Mouse (Mus musculus): Measurements from ENCODE around the gene Cntnap5c. TPM values are rescaled to one million over a fixed set of nuclear protein-coding genes. Genes with fewer than 3 reads are reported as not detected.
"Not testable (repeated sequence)": the region's sequence is repeated elsewhere in the genome, so short reads cannot be mapped to it uniquely, and the experiment has no call there.

The Cntnap5c gene
- polyA plus RNA-seq, 1 experiment from 2014 or later: not detected

DNA sequence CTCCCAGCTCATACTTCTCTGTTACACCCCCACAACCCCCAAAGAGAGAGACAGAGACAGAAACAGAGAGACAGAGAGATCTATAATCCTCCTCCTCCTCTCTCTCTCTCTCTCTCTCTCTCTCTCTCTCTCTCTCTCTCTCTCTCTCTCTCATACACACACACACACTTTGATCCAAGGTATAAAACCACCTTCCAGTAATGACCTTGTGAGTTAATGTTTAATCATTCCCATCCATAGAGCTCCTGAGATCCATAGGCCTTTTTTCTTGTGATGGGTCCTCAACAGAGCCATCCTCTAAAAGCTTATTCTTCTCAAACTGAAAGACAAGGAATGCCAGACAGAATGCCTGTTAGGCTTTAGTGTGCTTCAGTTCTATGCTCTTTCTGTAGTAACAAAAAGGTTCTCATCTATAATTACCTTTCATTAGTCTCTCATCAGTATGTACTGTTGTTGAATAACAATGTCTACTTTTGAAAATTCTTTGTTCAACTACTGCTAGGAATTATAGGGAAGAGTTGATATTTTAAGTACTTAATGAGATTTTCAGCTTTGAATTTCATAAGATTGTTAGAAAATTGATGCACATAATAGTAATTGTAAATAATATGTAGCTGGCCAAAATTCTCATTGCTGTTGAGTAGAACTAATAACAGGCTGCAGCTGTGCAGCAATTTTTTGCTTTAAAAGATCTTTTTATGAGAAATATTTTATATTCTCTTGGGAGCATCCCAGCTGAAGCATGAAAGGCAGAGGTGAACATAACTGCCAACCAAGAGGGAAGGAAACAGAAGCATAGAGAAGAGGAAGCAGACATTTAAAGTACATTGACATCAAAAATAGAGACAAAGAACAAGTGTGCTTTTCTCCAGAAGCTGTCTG is 68.0 kb downstream of the Cntnap5c start:
- Histone ChIP-seq H3K4me3 (no peak overlapping the region), H3K9ac (no peak overlapping the region), H3K27me3 (replicated peaks) (no peaks in the 10 kb centered on the region), H3K4me1 (no peaks in the 10 kb centered on the region), H3K4me2 (no peak overlapping the region), H3K36me3 (no peaks in the 10 kb centered on the region), H3K9me3 (no peaks in the 10 kb centered on the region), H3K27ac (replicated peaks) (no peak overlapping the region)
- no peak for ATAC-seq (ENCODE audit: extremely low read depth, insufficient number of reproducible peaks, low FRiP score, low TSS enrichment)

DNA sequence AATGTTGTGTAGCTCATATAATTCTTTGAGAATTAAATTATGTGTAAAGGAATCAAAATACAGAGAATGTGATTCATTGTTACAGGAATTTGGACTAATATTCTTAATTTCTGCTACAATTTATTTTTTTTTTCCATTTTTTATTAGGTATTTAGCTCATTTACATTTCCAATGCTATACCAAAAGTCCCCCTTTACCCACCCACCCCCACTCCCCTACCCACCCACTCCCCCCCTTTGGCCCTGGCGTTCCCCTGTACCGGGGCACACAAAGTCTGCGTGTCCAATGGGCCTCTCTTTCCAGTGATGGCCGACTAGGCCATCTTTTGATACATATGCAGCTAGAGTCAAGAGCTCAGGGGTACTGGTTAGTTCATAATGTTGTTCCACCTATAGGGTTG is 86.4 kb downstream of the Cntnap5c start:
- not testable (repeated sequence) for ATAC-seq (ENCODE audit: extremely low read depth, insufficient number of reproducible peaks, low FRiP score, low TSS enrichment); H3K36me3 ChIP-seq; H3K9me3 ChIP-seq; H3K27me3 ChIP-seq (replicated peaks); H3K27ac ChIP-seq (replicated peaks); H3K4me3 ChIP-seq; H3K9ac ChIP-seq; H3K4me2 ChIP-seq; H3K4me1 ChIP-seq
- no CpG with 5 or more reads among the region's 4 CpGs for WGBS

DNA sequence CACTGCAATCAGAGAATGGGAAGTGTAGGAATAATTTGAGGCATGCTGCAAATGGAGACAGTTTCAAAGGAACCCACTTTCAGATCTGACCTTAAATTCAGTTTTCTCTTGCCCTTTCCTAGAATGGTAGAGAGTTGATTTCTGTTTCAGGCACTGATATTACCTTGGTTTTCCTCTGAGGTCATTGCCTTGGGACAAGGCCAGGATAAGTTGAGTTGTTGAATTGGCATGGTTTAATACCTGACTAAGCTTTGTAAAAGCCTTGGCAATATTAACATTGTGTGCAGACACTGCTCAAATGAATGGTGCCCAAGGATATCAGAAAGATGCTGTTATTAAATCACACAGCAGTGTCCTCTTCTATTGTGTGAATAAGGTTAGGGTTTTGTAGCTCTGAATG is 96.6 kb downstream of the Cntnap5c start:
- Histone ChIP-seq H3K36me3 (no peaks in the 10 kb centered on the region), H3K4me2 (no peak overlapping the region), H3K4me3 (no peak overlapping the region), H3K9ac (no peak overlapping the region), H3K27me3 (replicated peaks) (no peaks in the 10 kb centered on the region), H3K27ac (replicated peaks) (no peak overlapping the region), H3K9me3 (peaks cover 4% of the 10 kb centered on the region; the same call in 1 of the 2 replicates), H3K4me1 (no peaks in the 10 kb centered on the region)
- ATAC-seq (ENCODE audit: extremely low read depth, insufficient number of reproducible peaks, low FRiP score, low TSS enrichment): no peak

DNA sequence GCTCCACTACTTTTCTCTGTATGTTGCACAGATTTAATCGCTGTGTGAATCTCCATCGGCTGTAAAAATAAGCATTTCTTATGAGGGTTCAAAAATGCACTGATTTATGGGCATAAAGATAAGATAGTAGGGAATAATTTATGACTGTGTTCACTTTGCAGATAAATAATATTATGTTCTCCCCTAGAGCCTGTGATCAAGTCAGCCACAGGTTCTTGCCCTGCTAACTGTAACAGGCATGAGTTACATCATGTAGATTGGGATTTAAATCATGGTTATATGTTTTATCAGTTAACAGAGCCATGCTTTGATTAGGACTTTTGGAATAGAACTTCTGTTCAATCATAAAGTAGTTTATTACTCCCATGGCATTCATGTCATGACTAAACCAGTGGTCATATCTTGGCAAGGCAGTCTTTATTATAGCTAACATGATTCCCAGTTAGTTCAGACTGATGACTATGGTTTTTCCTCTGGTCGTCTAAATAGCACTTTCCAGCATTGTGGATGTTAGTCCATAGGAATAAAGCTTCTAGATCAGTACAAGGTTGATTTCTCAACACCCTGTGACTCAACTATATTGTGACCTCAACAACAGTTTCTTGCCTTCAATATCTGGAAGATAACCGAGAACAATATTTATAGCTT is 118.5 kb downstream of the Cntnap5c start:
- H3K27me3 ChIP-seq (replicated peaks): no peaks in the 10 kb centered on the region
- 68% methylated on average over 4 of the region's 4 CpGs for WGBS
- H3K9me3 ChIP-seq: peaks cover 5% of the 10 kb centered on the region; the same call in 1 of the 2 replicates
- ATAC-seq (ENCODE audit: extremely low read depth, insufficient number of reproducible peaks, low FRiP score, low TSS enrichment): no peak
- no peak overlapping the region for H3K9ac ChIP-seq
- no peak overlapping the region for H3K4me2 ChIP-seq
- H3K4me1 ChIP-seq: no peaks in the 10 kb centered on the region
- H3K27ac ChIP-seq (replicated peaks): no peak overlapping the region
- no peak overlapping the region for H3K4me3 ChIP-seq
- no peaks in the 10 kb centered on the region for H3K36me3 ChIP-seq

DNA sequence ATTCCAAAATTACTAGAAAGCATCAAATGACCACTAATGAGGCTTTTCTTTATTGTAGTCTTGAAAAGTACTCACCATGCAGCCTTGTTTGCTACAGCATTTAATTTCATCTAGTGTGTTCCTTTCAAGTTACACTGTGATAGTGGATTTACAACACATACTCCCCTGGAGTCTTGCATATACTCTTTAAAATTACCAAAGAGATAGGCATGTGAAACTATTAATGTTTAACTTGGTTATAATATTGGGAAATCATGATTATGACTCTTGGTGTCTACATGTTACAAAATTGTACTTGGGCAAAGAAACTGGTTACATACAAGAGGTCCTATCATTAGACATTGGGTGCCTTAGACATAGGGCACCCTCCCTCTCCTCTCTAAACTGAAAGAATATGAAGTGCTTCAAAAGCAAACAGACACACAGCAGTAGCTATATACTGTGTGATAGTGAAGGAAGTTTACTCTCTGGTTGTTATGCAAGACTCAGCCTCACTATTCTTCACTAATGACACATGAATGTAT is 142.5 kb downstream of the Cntnap5c start:
- H3K27me3 ChIP-seq (replicated peaks): no peaks in the 10 kb centered on the region
- no peak overlapping the region for H3K9ac ChIP-seq
- H3K9me3 ChIP-seq: no peaks in the 10 kb centered on the region
- H3K4me1 ChIP-seq: no peaks in the 10 kb centered on the region
- ATAC-seq (ENCODE audit: extremely low read depth, insufficient number of reproducible peaks, low FRiP score, low TSS enrichment): no peak
- no peak overlapping the region for H3K4me2 ChIP-seq
- H3K36me3 ChIP-seq: no peaks in the 10 kb centered on the region
- no peak overlapping the region for H3K27ac ChIP-seq (replicated peaks)
- H3K4me3 ChIP-seq: no peak overlapping the region

DNA sequence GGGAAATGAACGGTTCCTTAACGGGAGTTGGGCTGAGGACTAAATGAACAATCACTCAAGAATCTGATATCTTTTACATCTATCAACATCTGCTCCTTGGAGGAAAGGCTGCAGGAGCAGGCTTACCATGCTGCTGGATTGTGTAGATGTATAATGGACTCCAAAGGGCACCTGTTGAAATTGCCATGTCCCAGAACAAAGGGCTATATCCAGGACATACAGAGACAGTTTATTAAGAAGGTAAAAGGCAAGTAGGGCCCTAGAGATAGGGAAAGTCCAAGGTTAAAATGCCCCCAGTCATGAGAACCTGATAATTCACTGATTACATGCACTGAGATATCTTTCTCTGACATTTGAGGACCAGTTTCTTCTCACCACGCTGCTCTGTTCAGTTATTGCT is 214.9 kb downstream of the Cntnap5c start:
- Histone ChIP-seq H3K27me3 (replicated peaks) (no peaks in the 10 kb centered on the region), H3K27ac (replicated peaks) (no peak overlapping the region), H3K4me3 (no peak overlapping the region), H3K4me2 (no peak overlapping the region), H3K9me3 (0 out of 2 replicates have a peak, but pooled peaks cover 10% of the 10 kb centered on the region), H3K9ac (no peak overlapping the region), H3K4me1 (no peaks in the 10 kb centered on the region), H3K36me3 (no peaks in the 10 kb centered on the region)
- WGBS: 64% methylated on average over 3 of the region's 3 CpGs
- no peak for ATAC-seq (ENCODE audit: extremely low read depth, insufficient number of reproducible peaks, low FRiP score, low TSS enrichment)

DNA sequence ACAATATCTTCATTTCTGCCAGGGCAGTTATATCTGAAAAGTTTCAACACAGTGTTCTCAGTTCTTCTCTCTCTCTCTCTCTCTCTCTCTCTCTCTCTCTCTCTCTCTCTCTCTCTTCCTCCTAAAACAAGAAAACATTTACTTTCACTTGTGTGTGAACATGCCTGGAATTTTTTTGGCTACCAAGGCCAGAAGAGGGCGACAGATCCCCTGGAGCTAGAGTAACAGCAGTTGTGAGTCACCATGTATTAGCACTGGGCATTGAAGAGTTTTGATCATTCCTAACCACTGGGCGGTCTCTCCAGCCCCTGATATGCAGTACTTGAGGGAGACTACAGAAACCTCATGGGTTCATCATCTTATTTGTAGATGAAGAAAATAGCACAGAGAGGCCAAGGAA is 219.1 kb downstream of the Cntnap5c start:
- no peaks in the 10 kb centered on the region for H3K36me3 ChIP-seq
- no peaks in the 10 kb centered on the region for H3K4me1 ChIP-seq
- WGBS: 36% methylated on average over 2 of the region's 2 CpGs
- H3K4me3 ChIP-seq: no peak overlapping the region
- 0 out of 2 replicates have a peak, but pooled peaks cover 3% of the 10 kb centered on the region for H3K9me3 ChIP-seq
- no peak overlapping the region for H3K4me2 ChIP-seq
- no peak overlapping the region for H3K9ac ChIP-seq
- H3K27ac ChIP-seq (replicated peaks): no peak overlapping the region
- no peak for ATAC-seq (ENCODE audit: extremely low read depth, insufficient number of reproducible peaks, low FRiP score, low TSS enrichment)
- H3K27me3 ChIP-seq (replicated peaks): no peaks in the 10 kb centered on the region

DNA sequence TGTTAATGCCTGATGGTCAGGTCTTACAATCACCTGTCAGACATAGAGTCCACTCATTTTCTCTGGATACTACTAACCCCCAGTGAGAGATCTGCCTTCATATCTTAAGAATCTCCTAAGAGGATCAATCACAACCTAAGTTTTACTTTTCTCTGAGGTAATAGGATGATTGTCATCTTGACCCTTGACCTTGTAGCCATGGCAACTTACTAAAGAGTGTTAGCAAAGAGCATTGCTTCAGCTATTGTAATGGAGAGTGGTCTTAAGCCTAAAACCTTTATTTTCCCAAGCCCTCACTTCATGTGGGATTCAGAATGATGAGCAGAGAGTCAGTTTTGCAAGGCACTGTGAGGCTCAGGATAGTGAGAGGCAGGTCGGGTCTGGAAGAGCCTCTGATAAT is 227.1 kb downstream of the Cntnap5c start:
- WGBS: 41% methylated on average over 1 of the region's 1 CpGs
- H3K27ac ChIP-seq (replicated peaks): no peak overlapping the region
- no peaks in the 10 kb centered on the region for H3K27me3 ChIP-seq (replicated peaks)
- H3K4me3 ChIP-seq: no peak overlapping the region
- H3K4me1 ChIP-seq: no peaks in the 10 kb centered on the region
- no peaks in the 10 kb centered on the region for H3K9me3 ChIP-seq
- no peak for ATAC-seq (ENCODE audit: extremely low read depth, insufficient number of reproducible peaks, low FRiP score, low TSS enrichment)
- no peak overlapping the region for H3K9ac ChIP-seq
- no peaks in the 10 kb centered on the region for H3K36me3 ChIP-seq
- no peak overlapping the region for H3K4me2 ChIP-seq

DNA sequence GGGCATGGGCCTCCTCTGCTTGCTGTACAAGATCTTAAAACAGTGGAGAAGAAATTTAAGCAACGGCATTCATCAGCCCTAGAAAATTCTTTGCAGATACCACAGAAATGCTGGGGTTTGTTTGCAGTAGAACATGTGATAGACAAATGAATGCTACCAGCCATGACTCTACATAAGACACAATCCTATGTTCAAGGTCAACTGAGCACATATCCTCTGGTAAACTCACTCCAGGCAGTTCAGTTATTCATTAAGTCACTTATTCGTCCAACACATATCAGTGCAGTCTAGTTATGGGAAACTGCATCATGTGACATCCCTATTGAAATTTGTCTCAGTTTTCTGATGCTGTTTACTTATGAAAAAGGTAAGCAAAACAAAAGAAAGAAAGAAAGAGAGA is 229.7 kb downstream of the Cntnap5c start:
- Histone ChIP-seq H3K4me1 (no peaks in the 10 kb centered on the region), H3K4me2 (no peak overlapping the region), H3K4me3 (no peak overlapping the region), H3K27me3 (replicated peaks) (no peaks in the 10 kb centered on the region), H3K9ac (no peak overlapping the region), H3K9me3 (no peaks in the 10 kb centered on the region), H3K27ac (replicated peaks) (no peak overlapping the region), H3K36me3 (no peaks in the 10 kb centered on the region)
- 66% methylated on average over 2 of the region's 2 CpGs for WGBS
- no peak for ATAC-seq (ENCODE audit: extremely low read depth, insufficient number of reproducible peaks, low FRiP score, low TSS enrichment)

DNA sequence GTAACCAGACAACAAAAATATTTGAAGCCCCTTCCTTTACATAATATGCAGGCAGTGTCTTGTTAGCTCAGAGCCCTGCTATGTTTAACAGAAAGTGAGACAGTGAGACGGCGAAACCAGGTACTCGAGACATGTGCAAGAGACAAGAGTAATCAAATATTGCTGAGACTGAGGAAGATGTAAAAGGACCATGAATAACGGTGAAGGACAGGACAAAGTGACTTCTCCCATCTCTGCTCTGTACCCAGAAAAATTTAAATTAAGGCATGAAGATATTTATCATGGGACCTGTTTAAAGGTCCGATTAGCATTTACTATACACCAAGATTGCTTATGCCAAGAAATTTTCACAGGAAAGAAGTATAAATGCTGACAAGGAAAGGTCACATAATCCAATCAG is 233.5 kb downstream of the Cntnap5c start:
- Histone ChIP-seq H3K4me1 (no peaks in the 10 kb centered on the region), H3K9me3 (no peaks in the 10 kb centered on the region; the same call in 1 of the 2 replicates), H3K4me3 (no peak overlapping the region), H3K27me3 (replicated peaks) (no peaks in the 10 kb centered on the region), H3K36me3 (no peaks in the 10 kb centered on the region), H3K4me2 (no peak overlapping the region), H3K9ac (no peak overlapping the region), H3K27ac (replicated peaks) (no peak overlapping the region)
- no peak for ATAC-seq (ENCODE audit: extremely low read depth, insufficient number of reproducible peaks, low FRiP score, low TSS enrichment)
- WGBS: 74% methylated on average over 5 of the region's 5 CpGs

DNA sequence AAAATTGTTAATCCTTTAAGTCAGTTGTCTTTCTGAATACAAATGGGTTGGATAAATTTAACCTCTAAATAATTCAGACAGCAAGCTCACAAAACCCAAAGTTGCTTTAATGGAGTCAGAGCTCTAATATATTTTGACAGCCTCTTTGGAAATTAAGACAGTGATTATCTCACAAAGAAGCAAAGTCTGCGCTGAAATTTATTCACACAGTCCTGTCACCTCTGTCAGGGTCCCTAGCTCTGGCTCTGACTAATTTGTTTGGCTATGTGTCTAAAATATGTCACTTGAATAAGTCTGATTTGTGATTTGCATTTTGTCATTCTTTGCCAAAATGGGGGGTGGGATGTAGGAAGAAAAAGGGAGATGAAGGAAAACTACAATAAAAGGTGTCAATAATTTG is 234.0 kb downstream of the Cntnap5c start:
- H3K27ac ChIP-seq (replicated peaks): no peak overlapping the region
- ATAC-seq (ENCODE audit: extremely low read depth, insufficient number of reproducible peaks, low FRiP score, low TSS enrichment): no peak
- H3K4me3 ChIP-seq: no peak overlapping the region
- no peaks in the 10 kb centered on the region for H3K4me1 ChIP-seq
- WGBS: 81% methylated on average over 1 of the region's 1 CpGs
- H3K36me3 ChIP-seq: no peaks in the 10 kb centered on the region
- no peaks in the 10 kb centered on the region for H3K27me3 ChIP-seq (replicated peaks)
- H3K4me2 ChIP-seq: no peak overlapping the region
- no peaks in the 10 kb centered on the region; the same call in 1 of the 2 replicates for H3K9me3 ChIP-seq
- no peak overlapping the region for H3K9ac ChIP-seq

All from heart, embryonic 13.5 days (tissue).